19 mouse cellular contexts compared by ENCODE assay signal in genomic region chr3:53112048-53112447, GRCm38 (mm10).
DNase-seq lines count a peak whose midpoint lies in the region; ATAC-seq and TF ChIP-seq lines count a peak whose summit lies in the region.
"Had no signal": no experiment of that assay in that cellular context is flagged by ENCODE, and none has a peak within 500 bp of the region (broad histone marks: within the 10 kb centered on the region; RNA-seq: fewer than 3 reads in every experiment).

No protein-coding gene starts in this region.

- 95% methylated on average over 7 of the region's 7 CpGs for WGBS in hindbrain, postnatal 0 days
- WGBS in hindbrain, embryonic 16.5 days: 96% methylated on average over 7 of the region's 7 CpGs
- 91% methylated on average over 7 of the region's 7 CpGs for WGBS in midbrain, embryonic 11.5 days
- WGBS in midbrain, embryonic 14.5 days: 95% methylated on average over 7 of the region's 7 CpGs

- TF ChIP-seq CTCF in hindbrain, postnatal 0 days (IDR thresholded peaks at IDR 0.05; ENCODE audit: low read depth): peak; percentile 37; the same call in 1 of the 2 replicates
- TF ChIP-seq CTCF in brain, embryonic 14.5 days (IDR thresholded peaks at IDR 0.05; ENCODE audit: borderline replicate concordance, extremely low read depth, insufficient read depth, insufficient read length): peak; percentile 28; the same call in 1 of the 2 replicates

- no peak overlapping the region for H3K4me3 ChIP-seq in hindbrain, postnatal 0 days (ENCODE audit: low read length)
- no peak overlapping the region for H3K4me3 ChIP-seq in hindbrain, embryonic 16.5 days (ENCODE audit: low read length)
- H3K4me3 ChIP-seq in midbrain, embryonic 11.5 days (ENCODE audit: low read depth, low read length): no peak overlapping the region
- H3K4me3 ChIP-seq in midbrain, embryonic 14.5 days (replicated peaks; ENCODE audit: low read depth, low read length): no peak overlapping the region
- H3K4me3 ChIP-seq: heart, embryonic 13.5 days; limb, embryonic 13.5 days; midbrain, embryonic 12.5 days had no signal

- no peak overlapping the region for H3K27ac ChIP-seq in hindbrain, postnatal 0 days
- H3K27ac ChIP-seq in hindbrain, embryonic 16.5 days (ENCODE audit: low read depth, low read length): no peak overlapping the region
- no peak overlapping the region for H3K27ac ChIP-seq in midbrain, embryonic 11.5 days (ENCODE audit: low read depth, low read length)
- no peak overlapping the region for H3K27ac ChIP-seq in midbrain, embryonic 14.5 days (replicated peaks; ENCODE audit: low read depth, low read length)
- H3K27ac ChIP-seq: heart, embryonic 13.5 days; limb, embryonic 13.5 days; midbrain, embryonic 12.5 days had no signal

- no peak for TF ChIP-seq POLR2A in brain, embryonic 14.5 days (IDR thresholded peaks at IDR 0.05; ENCODE audit: borderline replicate concordance, extremely low read depth, insufficient read depth, insufficient read length, poor library complexity, severe bottlenecking)

- DNase-seq in hindbrain, postnatal 0 days (ENCODE audit: low spot score): no peak
- peak; percentile 85 for DNase-seq in midbrain, embryonic 11.5 days (ENCODE audit: low spot score, missing footprints)
- DNase-seq in midbrain, embryonic 14.5 days: no peak
- peak; percentile 80 for DNase-seq in ES-CJ7 (ENCODE audit: low read depth, low spot score)
- DNase-seq in brain, embryonic 14.5 days (ENCODE audit: low read depth): no peak
- DNase-seq in adrenal gland, postnatal 36 days: no peak
- no peak for DNase-seq in urinary bladder, postnatal 36 days (ENCODE audit: low spot score in 2 of 2)
- DNase-seq: cerebellum, adult 11 months; gastrocnemius, postnatal 14 days; kidney, adult 18-20 months; kidney, postnatal 4 days; lung, postnatal 14 days; spleen, adult 18-20 months had no signal

- H3K36me3 ChIP-seq in hindbrain, postnatal 0 days (ENCODE audit: insufficient read depth, low read length): no peaks in the 10 kb centered on the region
- no peaks in the 10 kb centered on the region for H3K36me3 ChIP-seq in hindbrain, embryonic 16.5 days (ENCODE audit: control insufficient read depth, insufficient read depth, low read length)
- H3K36me3 ChIP-seq in midbrain, embryonic 11.5 days (ENCODE audit: control insufficient read depth, insufficient read depth, low read length): no peaks in the 10 kb centered on the region
- no peaks in the 10 kb centered on the region for H3K36me3 ChIP-seq in midbrain, embryonic 14.5 days (ENCODE audit: control insufficient read depth, insufficient read depth, low read length)

- ATAC-seq in hindbrain, postnatal 0 days: no peak
- ATAC-seq in hindbrain, embryonic 16.5 days: no peak
- no peak for ATAC-seq in midbrain, embryonic 11.5 days (ENCODE audit: low FRiP score)
- no peak for ATAC-seq in midbrain, embryonic 14.5 days (ENCODE audit: low FRiP score, low TSS enrichment)
- ATAC-seq: activated CD4-positive, CD25-positive, alpha-beta regulatory T cell, adult 4 months; forebrain, embryonic 16.5 days had no signal

- no peaks in the 10 kb centered on the region for H3K9me3 ChIP-seq in hindbrain, postnatal 0 days (ENCODE audit: low read length)
- H3K9me3 ChIP-seq in hindbrain, embryonic 16.5 days (ENCODE audit: control insufficient read depth, low read length): no peaks in the 10 kb centered on the region
- H3K9me3 ChIP-seq in midbrain, embryonic 11.5 days (ENCODE audit: control insufficient read depth, low read length): no peaks in the 10 kb centered on the region
- peaks cover 3% of the 10 kb centered on the region; the same call in 1 of the 2 replicates for H3K9me3 ChIP-seq in midbrain, embryonic 14.5 days (ENCODE audit: control insufficient read depth, low read length)

- no peaks in the 10 kb centered on the region for H3K4me1 ChIP-seq in hindbrain, postnatal 0 days (ENCODE audit: insufficient read depth, low read length)
- H3K4me1 ChIP-seq in hindbrain, embryonic 16.5 days (ENCODE audit: control insufficient read depth, insufficient read depth, low read depth, low read length): no peaks in the 10 kb centered on the region
- H3K4me1 ChIP-seq in midbrain, embryonic 11.5 days (ENCODE audit: control insufficient read depth, insufficient read depth, low read length): peaks cover 3% of the 10 kb centered on the region; the same call in 1 of the 2 replicates
- 0 out of 2 replicates have a peak, but pooled peaks cover 4% of the 10 kb centered on the region for H3K4me1 ChIP-seq in midbrain, embryonic 14.5 days (ENCODE audit: control insufficient read depth, insufficient read depth, low read length)

- no peak overlapping the region for H3K4me2 ChIP-seq in hindbrain, postnatal 0 days (ENCODE audit: low read depth, low read length)
- no peak overlapping the region for H3K4me2 ChIP-seq in hindbrain, embryonic 16.5 days (ENCODE audit: low read length)
- no peak overlapping the region for H3K4me2 ChIP-seq in midbrain, embryonic 11.5 days
- no peak overlapping the region for H3K4me2 ChIP-seq in midbrain, embryonic 14.5 days (ENCODE audit: low read length)
- H3K4me2 ChIP-seq: heart, embryonic 13.5 days; limb, embryonic 13.5 days; midbrain, embryonic 12.5 days had no signal

- H3K27me3 ChIP-seq in hindbrain, postnatal 0 days (ENCODE audit: insufficient read depth, low read length): no peaks in the 10 kb centered on the region
- no peaks in the 10 kb centered on the region for H3K27me3 ChIP-seq in hindbrain, embryonic 16.5 days (replicated peaks; ENCODE audit: control insufficient read depth, insufficient read depth, low read length)
- H3K27me3 ChIP-seq in midbrain, embryonic 11.5 days (ENCODE audit: control insufficient read depth, insufficient read depth, low read length): no peaks in the 10 kb centered on the region
- no peaks in the 10 kb centered on the region for H3K27me3 ChIP-seq in midbrain, embryonic 14.5 days (ENCODE audit: control insufficient read depth, insufficient read depth, low read length)
- H3K27me3 ChIP-seq: heart, embryonic 13.5 days; limb, embryonic 13.5 days; midbrain, embryonic 12.5 days had no signal

- H3K9ac ChIP-seq in hindbrain, postnatal 0 days (replicated peaks; ENCODE audit: low read length): no peak overlapping the region
- H3K9ac ChIP-seq in hindbrain, embryonic 16.5 days (ENCODE audit: low read depth, low read length): no peak overlapping the region
- H3K9ac ChIP-seq in midbrain, embryonic 11.5 days (ENCODE audit: low read length): no peak overlapping the region
- no peak overlapping the region for H3K9ac ChIP-seq in midbrain, embryonic 14.5 days (replicated peaks; ENCODE audit: low read length)
- H3K9ac ChIP-seq: heart, embryonic 13.5 days; limb, embryonic 13.5 days; midbrain, embryonic 12.5 days had no signal

Comparison
In these comparisons a context has a peak if more than half of its experiments do, and no peak if none do; other contexts are left out.
1. DNase-seq: peak in midbrain, embryonic 11.5 days (single experiment) and ES-CJ7 (single experiment); none in hindbrain, postnatal 0 days (single experiment), midbrain, embryonic 14.5 days (single experiment), brain, embryonic 14.5 days (single experiment), adrenal gland, postnatal 36 days (0 of 2) and urinary bladder, postnatal 36 days (0 of 2).